Mouse (Mus musculus): ENCODE data around the gene Adgrg7.
A peak's percentile ranks its signal among the peaks of the same experiment; 100 is the strongest.

Adgrg7 gene

GRCm38 (mm10) chr16:56795481-56796139 is at the start of gene Adgrg7:
Gene Adgrg7 (minus strand): TSS chr16:56795855.
- no peak for DNase-seq (ENCODE audit: low read depth)

GRCm38 (mm10) chr16:56842988-56843387 is 47.3 kb upstream of the Adgrg7 start:
- DNase-seq (ENCODE audit: low read depth), result no peak

- DNase-seq (ENCODE audit: low read depth), result no peak
Measured at GRCm38 (mm10) chr16:56833312-56833711, 37.7 kb upstream of the Adgrg7 start.

GRCm38 (mm10) chr16:56831986-56832385 is 36.3 kb upstream of the Adgrg7 start:
- DNase-seq (ENCODE audit: low read depth), result no peak

- DNase-seq (ENCODE audit: low read depth), result no peak
Measured at GRCm38 (mm10) chr16:56801370-56802109, 5.9 kb upstream of the Adgrg7 start.

GRCm38 (mm10) chr16:56800946-56801345 is 5.3 kb upstream of the Adgrg7 start:
- no peak for DNase-seq (ENCODE audit: low read depth)

GRCm38 (mm10) chr16:56800469-56800868 is 4.8 kb upstream of the Adgrg7 start:
- no peak for DNase-seq (ENCODE audit: low read depth)

GRCm38 (mm10) chr16:56799541-56800029 is 3.9 kb upstream of the Adgrg7 start:
- DNase-seq (ENCODE audit: low read depth), result no peak

GRCm38 (mm10) chr16:56798873-56799272 is 3.2 kb upstream of the Adgrg7 start:
- DNase-seq (ENCODE audit: low read depth), result no peak

- no peak for DNase-seq (ENCODE audit: low read depth)
Measured at GRCm38 (mm10) chr16:56794383-56795144, 1.1 kb downstream of the Adgrg7 start.

- DNase-seq (ENCODE audit: low read depth), result no peak
Measured at GRCm38 (mm10) chr16:56793778-56794177, 1.9 kb downstream of the Adgrg7 start.

GRCm38 (mm10) chr16:56785943-56786342 is 9.7 kb downstream of the Adgrg7 start:
- DNase-seq (ENCODE audit: low read depth), result no peak

- peak; percentile 36 for DNase-seq (ENCODE audit: low read depth)
Measured at GRCm38 (mm10) chr16:56771163-56772105, 24.2 kb downstream of the Adgrg7 start.

- no peak for DNase-seq (ENCODE audit: low read depth)
Measured at GRCm38 (mm10) chr16:56729060-56729459, 66.6 kb downstream of the Adgrg7 start.

GRCm38 (mm10) chr16:56724927-56725326 is 70.7 kb downstream of the Adgrg7 start:
- no peak for DNase-seq (ENCODE audit: low read depth)

- DNase-seq (ENCODE audit: low read depth), result no peak
Measured at GRCm38 (mm10) chr16:56722357-56722756, 73.3 kb downstream of the Adgrg7 start.

- DNase-seq (ENCODE audit: low read depth), result no peak
Measured at GRCm38 (mm10) chr16:56719031-56719430, 76.6 kb downstream of the Adgrg7 start.

GRCm38 (mm10) chr16:56717224-56718200 is 78.1 kb downstream of the Adgrg7 start, which contains the start of gene Tfg:
Gene Tfg (minus strand): TSS chr16:56717450.
- peak; percentile 97 for DNase-seq (ENCODE audit: low read depth)

GRCm38 (mm10) chr16:56716557-56717179 is 79.0 kb downstream of the Adgrg7 start:
- no peak for DNase-seq (ENCODE audit: low read depth)

GRCm38 (mm10) chr16:56715608-56716007 is 80.0 kb downstream of the Adgrg7 start:
- DNase-seq (ENCODE audit: low read depth), result no peak

Measured in c-Kit-positive CD71-negative TER-119-negative erythroid progenitor cells, embryonic 14.5 days (primary cell).